Mouse (Mus musculus) kidney, postnatal 36 days (tissue): ENCODE data around the gene Sccpdh.
"Not testable (repeated sequence)": the region's sequence is repeated elsewhere in the genome, so short reads cannot be mapped to it uniquely, and the experiment has no call there.

Experiments
- DNase-seq, 2 experiments: peaks; one replicate each; pipeline ENCODE4 v3.0.0; 2021 to 2022; ENCODE audit warnings: mixed read lengths in 2 of 2

Sccpdh gene

DNA sequence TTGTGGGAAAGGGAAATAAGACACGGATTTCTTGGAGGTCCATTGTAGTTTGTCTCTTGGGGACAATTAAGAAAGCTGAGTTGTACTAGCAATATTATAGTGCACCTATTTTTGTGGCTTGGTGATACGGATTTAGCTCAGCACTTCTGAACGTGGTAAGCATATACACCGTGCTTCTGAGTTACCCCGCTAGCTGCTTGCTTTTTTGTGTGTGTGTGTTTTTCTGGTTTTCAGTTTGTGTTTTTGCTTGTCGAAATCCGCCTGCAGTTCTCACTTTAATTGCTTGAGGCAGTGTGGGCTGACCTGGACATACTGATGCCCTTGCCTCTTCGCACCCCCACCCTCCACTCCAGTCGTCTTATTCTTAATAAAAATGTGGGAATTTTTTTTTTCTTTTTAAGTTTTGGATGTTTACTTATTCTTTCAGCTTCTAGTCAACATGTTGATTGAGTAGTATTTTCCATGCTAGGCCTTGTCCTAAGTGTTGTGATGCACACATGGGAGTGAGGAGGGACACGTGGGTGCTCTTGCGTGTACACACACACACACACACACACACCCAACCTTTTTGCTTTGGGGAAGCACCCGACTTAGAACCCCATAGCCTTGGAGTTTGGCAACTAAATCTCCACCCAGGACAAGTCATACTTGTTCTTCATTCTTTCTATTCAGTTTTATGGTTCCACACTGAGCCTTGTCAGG lies 977 bp downstream of the Sccpdh start:
- peak in 1 of 2 experiments; percentile 18 for DNase-seq

DNA sequence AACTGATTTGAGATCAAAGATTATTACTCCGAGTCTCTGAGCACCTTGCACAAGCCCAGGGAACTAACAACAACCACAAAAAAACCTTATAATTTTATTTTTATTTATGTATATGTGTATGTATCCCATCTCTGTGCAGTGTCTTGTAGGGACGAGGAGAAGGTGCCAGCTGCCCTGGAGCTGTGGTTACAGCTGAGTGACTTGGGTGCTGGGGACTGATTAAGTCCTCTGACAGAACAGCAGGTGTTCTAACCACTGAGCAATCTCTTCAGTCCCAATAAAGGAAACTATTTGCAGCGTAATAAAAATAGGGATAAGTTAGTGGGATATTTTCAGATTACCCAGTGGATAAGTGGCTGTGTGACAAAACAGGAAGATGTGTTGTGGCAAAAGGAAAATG lies 6.3 kb downstream of the Sccpdh start:
- DNase-seq = no peak

- DNase-seq = no peak
Observed at GRCm38 (mm10) chr1:179677031-179677430, 9.0 kb downstream of the Sccpdh start.

DNA sequence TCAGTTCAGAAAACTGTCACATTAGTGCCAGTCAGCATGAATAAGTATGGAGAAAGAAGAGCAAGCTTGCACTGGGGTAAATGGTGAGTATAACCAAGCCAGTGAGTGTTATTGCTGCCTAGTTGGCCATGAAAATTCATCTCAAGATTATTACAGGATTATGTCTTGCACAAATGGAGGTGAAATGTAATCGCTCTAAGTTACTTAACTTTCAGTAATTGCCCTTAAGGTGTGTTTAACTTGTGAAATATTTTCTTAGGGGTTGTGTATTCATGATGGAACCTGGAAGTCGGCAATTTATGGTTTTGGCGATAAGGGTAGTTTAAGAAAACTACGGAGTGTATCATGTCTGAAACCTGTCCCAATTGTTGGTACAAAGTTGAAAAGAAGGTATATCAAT lies 11.3 kb downstream of the Sccpdh start:
- DNase-seq = no peak

GRCm38 (mm10) chr1:179682753-179683152 lies 14.7 kb downstream of the Sccpdh start:
- DNase-seq = not testable (repeated sequence)

- DNase-seq = no peak
Observed at GRCm38 (mm10) chr1:179686348-179686747, 18.3 kb downstream of the Sccpdh start.

DNA sequence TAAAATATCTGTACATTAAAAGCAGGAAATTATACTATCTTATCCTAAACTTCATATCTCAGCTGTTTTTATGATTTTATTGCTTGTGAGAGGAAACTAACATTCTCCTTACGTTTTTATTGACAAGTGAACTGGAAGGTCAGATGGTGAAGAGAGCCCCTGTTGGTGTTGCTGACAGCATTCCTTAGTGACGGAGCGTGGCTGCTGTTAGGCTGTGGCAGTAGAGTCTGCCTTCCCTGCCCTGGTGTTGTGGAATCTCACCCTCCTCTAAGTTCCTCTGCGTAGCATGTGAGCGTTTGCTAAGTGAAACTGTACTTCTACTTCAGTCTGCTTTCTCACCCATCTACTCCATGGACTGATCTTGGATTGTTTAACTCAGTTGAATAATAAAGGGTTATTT lies 18.8 kb downstream of the Sccpdh start:
- no peak for DNase-seq

- DNase-seq = no peak
Observed at GRCm38 (mm10) chr1:179687305-179687704, 19.3 kb downstream of the Sccpdh start.

DNA sequence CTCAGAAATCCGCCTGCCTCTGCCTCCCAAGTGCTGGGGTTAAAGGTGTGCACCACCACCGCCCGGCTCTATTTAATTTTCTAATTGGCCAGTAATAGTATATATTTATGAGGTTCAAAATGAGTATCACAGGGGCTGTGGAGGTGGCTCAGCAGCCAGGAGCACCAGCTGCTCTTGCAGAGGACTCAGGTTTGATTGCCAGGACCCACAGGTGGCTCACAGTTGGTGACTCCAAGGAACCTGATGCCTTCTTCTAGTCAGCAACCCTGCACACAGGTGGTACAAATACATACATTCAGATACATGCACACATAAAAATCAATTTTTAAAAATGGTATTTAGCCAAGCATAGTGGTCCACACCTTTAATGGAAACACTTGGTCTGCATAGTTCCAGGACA lies 20.0 kb downstream of the Sccpdh start:
- DNase-seq = no peak

DNA sequence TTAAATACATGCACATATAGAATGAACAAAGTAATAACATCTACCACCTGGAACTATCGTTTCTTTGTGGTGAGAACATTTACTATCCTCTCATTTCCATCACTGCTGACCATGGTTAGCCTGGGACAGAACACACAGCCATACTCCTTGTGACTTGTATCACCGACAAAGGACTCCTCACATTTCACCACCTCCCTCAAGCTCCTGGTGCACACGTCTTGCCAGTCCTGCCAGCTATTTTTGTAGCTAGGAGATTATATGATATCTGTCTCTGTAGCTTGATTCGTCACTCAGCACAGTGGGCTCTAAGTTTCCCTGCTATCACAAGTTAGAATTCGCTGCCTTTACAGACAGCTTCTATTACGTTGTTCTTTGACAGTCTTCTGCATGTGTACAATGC lies 20.4 kb downstream of the Sccpdh start:
- no peak for DNase-seq

GRCm38 (mm10) chr1:179688914-179689313 lies 20.9 kb downstream of the Sccpdh start:
- no peak for DNase-seq

- no peak for DNase-seq
Observed at GRCm38 (mm10) chr1:179689479-179689878, 21.5 kb downstream of the Sccpdh start.

- no peak for DNase-seq
Observed at GRCm38 (mm10) chr1:179704150-179704549, 36.1 kb downstream of the Sccpdh start.

- DNase-seq = no peak
Observed at GRCm38 (mm10) chr1:179705154-179705553, 37.1 kb downstream of the Sccpdh start.

DNA sequence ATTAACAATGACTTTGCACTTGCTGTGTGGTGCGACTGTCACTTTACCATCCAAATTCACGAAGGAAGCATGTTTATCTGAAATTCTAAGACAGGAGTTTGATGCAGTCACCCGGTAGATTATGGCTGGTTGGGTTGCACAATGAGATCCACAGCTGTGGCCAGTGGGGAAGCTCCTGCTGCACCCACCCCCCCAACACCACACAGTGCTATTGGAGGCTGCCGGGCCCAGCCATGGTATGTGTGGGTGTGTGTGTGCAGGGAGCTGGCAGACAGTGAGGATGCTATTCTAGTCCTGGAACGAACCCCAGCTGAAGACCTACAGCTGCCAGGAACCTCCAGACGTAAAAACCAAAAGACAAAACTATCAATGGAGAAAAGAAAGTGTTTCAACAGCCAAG lies 41.4 kb downstream of the Sccpdh start:
- DNase-seq = no peak

GRCm38 (mm10) chr1:179710739-179711138 lies 42.7 kb downstream of the Sccpdh start:
- DNase-seq = no peak

GRCm38 (mm10) chr1:179712658-179713057 lies 44.6 kb downstream of the Sccpdh start:
- DNase-seq = no peak

- DNase-seq = no peak
Observed at GRCm38 (mm10) chr1:179713367-179713766, 45.4 kb downstream of the Sccpdh start.

DNA sequence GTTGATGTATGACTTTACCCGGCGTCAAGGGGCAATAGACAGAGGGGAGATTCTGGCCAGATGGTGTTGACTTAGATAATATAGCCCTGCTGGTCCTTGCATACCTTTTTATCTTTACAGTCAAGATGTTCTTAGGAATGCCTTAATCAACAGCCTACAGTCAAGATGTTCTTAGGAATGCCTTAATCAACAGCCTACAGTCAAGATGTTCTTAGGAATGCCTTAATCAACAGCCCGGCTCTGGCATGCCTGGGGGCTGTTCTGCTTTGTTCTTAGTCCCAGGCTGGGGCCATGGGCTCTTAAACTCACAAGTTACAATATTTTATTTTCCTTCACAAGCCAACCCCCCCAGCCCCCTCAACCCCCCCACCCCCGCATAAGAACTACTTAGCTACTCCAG lies 47.3 kb downstream of the Sccpdh start:
- DNase-seq = not testable (repeated sequence)

DNA sequence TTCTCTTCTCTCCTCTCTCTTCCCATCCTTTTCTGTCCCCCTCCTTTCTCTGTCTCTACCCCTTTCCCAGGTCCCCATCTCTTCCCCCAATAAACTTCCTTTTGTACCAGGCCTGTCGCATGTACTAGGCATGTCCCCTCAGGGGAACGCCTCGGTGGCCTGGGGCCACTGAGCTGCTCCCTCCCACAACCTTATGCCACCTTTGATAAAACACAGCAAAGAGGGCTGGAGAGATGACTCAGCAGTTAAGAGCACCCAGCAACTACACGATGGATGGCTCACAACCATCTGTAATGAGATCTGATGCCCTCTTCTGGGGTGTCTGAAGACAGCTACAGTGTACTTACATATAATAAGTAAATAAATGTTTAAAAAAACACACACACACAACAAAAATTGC lies 47.8 kb downstream of the Sccpdh start:
- no peak for DNase-seq

GRCm38 (mm10) chr1:179722811-179723469 lies 54.9 kb downstream of the Sccpdh start:
- no peak for DNase-seq

DNA sequence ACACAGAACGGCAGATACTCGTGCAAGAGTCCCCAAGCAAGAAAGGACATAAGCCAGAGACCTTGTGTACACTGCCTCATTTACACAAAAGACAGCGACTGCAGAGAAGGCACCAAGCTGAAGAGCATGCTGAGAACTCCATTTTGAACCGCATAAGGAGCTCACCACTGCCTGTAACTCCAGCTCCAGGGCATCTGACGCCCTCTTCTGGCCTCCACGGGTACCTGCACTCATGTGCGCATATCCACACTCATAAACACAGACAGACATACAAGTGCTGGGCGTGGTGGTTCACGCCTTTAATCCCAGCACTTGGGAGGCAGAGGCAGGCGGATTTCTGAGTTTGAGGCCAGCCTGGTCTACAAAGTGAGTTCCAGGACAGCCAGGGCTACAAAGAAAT lies 60.7 kb downstream of the Sccpdh start:
- DNase-seq = no peak

DNA sequence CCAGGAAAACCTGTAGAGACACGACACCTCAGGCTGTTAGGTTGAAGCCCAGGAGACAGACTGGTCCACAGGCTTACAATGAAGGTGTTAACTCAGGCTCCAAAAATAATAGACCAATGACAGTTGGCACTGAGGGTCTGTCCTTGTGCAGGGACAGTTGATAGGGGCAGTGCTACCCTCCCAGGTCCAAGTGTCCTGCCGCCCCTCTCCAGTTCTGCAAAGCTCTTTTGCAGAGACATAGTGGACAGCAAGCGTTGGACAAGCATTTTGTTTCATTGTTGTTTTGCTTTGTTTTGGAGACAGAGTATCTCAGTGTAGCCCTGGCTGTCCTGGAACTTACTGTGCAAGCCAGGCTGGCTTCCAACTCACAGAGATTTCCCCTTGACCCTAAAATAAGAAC lies 63.4 kb downstream of the Sccpdh start:
- no peak for DNase-seq
